Mouse (Mus musculus): ENCODE results near the gene Hipk3. TPM values are rescaled to one million over a fixed set of nuclear protein-coding genes. Genes with fewer than 3 reads are reported as not detected.
A peak's percentile ranks its signal among the peaks of the same experiment; 100 is the strongest.

Gene Hipk3
- total RNA-seq, 2 experiments from 2014 or later, result 228 to 267 TPM

DNA sequence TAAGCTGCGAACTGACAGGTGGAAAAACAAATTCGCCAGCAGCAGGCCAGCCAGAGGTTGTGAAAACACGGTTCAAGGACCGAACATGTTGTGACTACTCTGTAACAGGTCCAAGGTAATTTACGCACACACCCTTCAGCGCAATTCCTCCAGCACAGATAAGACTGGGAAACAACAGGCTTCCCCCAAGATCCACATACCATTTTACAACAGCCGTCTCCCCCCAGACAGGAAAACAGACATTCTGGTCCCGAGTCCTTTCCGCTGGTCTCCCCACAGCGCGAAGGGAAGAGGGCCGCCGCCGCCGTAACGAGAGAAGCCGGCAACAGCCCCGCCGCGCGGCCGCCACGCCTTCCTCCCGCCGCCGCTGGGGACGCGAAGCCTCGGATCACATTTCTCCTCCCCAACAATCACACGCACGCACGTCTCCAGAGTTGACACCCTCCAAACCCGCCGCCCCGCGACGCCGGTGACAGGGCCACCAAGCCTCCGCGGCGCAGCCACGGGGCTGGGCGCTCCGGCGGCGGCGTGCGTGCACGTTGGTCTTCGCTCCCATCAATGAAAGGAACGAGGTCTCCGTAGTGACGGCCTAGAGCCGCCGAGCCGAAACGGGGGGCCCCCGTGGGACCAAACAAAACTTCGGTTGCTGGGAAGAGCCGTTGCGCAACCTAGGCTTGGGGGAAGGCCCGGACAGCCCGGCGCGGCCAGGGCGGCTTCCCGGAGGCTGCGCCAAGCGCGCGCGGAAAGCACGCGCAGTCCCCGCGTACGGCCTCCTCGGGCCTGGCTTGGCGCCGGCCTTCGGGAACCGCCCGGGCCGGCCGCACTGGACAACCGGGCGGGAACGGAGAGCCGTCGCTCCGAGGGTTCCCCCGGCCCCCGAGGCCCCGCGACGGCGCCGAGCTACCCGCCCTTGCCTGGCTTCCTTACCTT, 960 bp downstream of the Hipk3 start:
- peak overlapping the region; percentile 100 for H3K4me3 ChIP-seq
- peak overlapping the region; percentile 100 for H3K27ac ChIP-seq
- peak; percentile 95 for DNase-seq
- intact Hi-C loops (cut with DNase I), result loop anchor here (2.0 to 10.0 kb wide), 3 partner anchors 24 to 698 kb away; partner anchors contain the start of gene Caprin1
- TF ChIP-seq CTCF (IDR thresholded peaks at IDR 0.05), result peak; percentile 38; the same call in 1 of the 2 replicates

DNA sequence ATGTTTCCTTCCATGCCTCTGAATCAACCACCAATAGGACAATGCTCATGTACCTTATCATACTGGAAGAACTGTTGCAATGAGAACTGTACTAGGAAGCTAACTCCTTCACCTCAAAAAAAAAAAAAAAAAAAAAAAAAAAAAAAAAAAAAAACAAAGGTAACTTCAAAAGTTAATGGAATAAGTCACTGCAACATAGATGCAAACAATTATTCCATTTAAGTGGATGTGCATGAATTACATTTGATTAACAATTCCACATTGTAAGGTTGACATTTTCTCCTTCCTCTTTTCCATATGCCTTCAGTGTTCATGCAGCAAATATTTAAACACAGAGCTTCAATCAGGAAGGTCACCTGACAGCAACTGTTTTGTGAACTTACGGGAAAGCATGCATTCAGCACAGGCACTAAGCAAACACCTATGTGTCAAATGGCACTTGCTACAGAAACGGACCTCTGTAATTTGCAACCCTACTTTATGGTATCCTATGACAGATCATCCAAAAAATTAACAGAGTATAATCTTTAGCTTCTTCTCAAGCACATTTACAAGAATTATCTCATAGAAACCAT, 2.9 kb downstream of the Hipk3 start:
- peak overlapping the region; percentile 100 for H3K27ac ChIP-seq
- no peak for DNase-seq
- peak overlapping the region; percentile 100 for H3K4me3 ChIP-seq
- intact Hi-C loops (cut with DNase I), result loop anchor here (5.0 to 10.0 kb wide), 2 partner anchors 354 to 697 kb away; partner anchors contain the start of gene Caprin1
- TF ChIP-seq CTCF (IDR thresholded peaks at IDR 0.05), result no peak

GRCm38 (mm10) chr2:104490761-104491160, 3.5 kb downstream of the Hipk3 start:
- peak overlapping the region; percentile 100 for H3K27ac ChIP-seq
- no peak for TF ChIP-seq CTCF (IDR thresholded peaks at IDR 0.05)
- no peak for DNase-seq
- intact Hi-C loops (cut with DNase I), result loop anchor here (5.0 to 10.0 kb wide), 2 partner anchors 353 to 696 kb away; partner anchors contain the start of gene Caprin1
- peak overlapping the region; percentile 100 for H3K4me3 ChIP-seq

- no peak for TF ChIP-seq CTCF (IDR thresholded peaks at IDR 0.05)
- intact Hi-C loops (cut with DNase I), result loop anchor here (5.0 to 10.0 kb wide), 2 partner anchors 353 to 695 kb away; partner anchors contain the start of gene Caprin1
- no peak for DNase-seq
- H3K27ac ChIP-seq, result peak overlapping the region; percentile 100
- peak overlapping the region; percentile 100 for H3K4me3 ChIP-seq
Observed at GRCm38 (mm10) chr2:104489851-104490250, 4.4 kb downstream of the Hipk3 start.

DNA sequence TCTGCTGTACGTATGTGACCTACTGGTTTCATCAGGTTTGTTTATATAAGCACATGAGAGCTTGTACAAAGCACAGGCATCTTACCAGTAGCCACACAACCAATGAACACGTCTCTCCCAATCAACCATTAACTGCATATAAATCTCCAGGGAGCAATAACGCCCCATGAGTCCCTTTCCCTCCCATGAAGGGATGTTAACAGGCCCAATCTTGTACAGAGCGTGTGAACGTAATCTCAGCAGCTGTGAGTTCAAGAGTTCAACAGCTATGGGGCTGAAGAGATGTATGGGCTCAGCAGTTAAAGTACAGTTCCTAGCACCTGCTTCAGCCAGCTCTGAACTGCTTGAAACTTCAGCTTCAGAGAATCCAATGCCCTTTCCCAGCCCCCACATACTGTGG, 9.8 kb downstream of the Hipk3 start:
- peak overlapping the region; percentile 41 for H3K27ac ChIP-seq
- no peak for DNase-seq
- intact Hi-C loops (cut with DNase I), result loop anchor here (2.0 kb wide), 1 partner anchor 16 kb away; no protein-coding TSS in a partner anchor
- no peak overlapping the region for H3K4me3 ChIP-seq
- TF ChIP-seq CTCF (IDR thresholded peaks at IDR 0.05), result no peak

DNA sequence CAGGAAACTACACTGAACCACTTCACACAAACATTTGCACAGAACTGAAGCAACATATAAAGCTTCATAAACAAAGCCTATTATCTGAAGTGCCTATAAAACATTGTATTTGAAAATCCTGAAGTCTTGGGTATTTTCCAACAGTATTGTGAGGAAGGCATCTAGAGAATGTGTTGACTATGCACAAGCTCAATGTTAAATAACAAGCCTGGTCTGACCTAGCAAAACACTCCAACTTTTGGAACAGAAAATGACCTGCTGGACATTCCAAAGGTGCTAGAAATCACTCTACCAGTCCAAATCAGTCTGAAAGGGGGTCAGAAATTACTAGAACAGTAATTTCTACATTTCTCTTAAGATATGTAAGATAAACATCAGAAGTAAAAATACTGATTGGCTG, 12.1 kb downstream of the Hipk3 start:
- intact Hi-C loops (cut with DNase I), result no loop called here
- Histone ChIP-seq H3K27ac (peak overlapping the region; percentile 1; the same call in 1 of the 2 replicates), H3K4me3 (no peak overlapping the region)
- no peak for TF ChIP-seq CTCF (IDR thresholded peaks at IDR 0.05)
- no peak for DNase-seq

- DNase-seq, result no peak
- no peak for TF ChIP-seq CTCF (IDR thresholded peaks at IDR 0.05)
- Histone ChIP-seq H3K27ac (0 out of 2 replicates have a peak overlapping the region, but pooled peaks have one; percentile 28), H3K4me3 (no peak overlapping the region)
- intact Hi-C loops (cut with DNase I), result no loop called here
Observed at GRCm38 (mm10) chr2:104479054-104479453, 15.2 kb downstream of the Hipk3 start.

DNA sequence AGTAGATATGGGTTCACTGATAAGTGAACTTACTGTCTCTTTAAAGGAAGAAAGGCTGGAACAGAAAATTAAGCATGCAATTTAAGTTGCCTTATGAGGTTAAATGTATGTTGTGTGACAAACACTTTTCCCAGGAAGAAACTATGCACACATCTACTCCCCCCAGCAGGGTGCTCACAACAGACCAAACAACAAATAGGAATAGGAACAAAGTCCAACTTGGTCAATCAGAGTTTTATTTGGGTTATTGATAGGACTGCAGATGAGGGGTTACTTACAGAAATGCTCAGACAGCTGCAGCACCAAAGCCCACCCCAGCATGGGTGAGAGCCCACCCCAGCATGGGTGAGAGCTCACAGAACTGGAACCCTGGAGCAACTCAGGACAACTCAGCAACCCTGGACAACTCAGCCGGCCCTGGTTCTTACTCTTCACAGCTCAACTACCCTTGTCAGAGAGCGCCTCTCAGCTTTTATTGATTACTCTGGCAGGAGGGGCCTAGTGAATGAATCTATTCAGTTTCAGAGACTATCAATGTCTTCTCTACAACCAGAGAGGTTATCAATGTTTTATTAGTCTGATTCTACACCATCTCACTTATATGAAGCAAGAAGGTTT, 16.7 kb downstream of the Hipk3 start:
- intact Hi-C loops (cut with DNase I), result no loop called here
- Histone ChIP-seq H3K27ac (no peak overlapping the region), H3K4me3 (no peak overlapping the region)
- DNase-seq, result no peak
- no peak for TF ChIP-seq CTCF (IDR thresholded peaks at IDR 0.05)

GRCm38 (mm10) chr2:104472056-104472455, 22.2 kb downstream of the Hipk3 start:
- H3K4me3 ChIP-seq, result no peak overlapping the region
- peak overlapping the region; percentile 94 for H3K27ac ChIP-seq
- no peak for TF ChIP-seq CTCF (IDR thresholded peaks at IDR 0.05)
- intact Hi-C loops (cut with DNase I), result no loop called here
- DNase-seq, result peak; percentile 57

DNA sequence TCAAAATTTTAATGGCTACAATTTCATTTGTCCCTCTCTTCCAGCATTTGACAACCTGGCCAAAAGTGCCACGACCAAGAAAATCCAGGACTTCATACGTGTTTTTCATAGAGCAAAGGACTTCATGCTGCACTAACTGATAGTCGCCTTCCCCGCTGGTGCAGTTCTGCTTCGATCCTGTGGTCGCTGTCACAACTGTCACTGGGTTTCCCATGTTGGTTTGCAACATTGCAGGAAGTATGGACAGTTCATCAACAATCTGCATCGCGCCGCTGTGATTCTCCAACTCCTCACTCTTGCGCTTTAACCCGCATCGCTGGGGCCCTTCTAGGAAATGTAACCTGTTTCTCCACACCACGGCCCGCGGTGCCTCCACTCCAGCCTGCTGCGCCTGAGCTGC, 23.1 kb downstream of the Hipk3 start:
- TF ChIP-seq CTCF (IDR thresholded peaks at IDR 0.05), result no peak
- peak overlapping the region; percentile 94 for H3K27ac ChIP-seq
- DNase-seq, result peak; percentile 27
- H3K4me3 ChIP-seq, result no peak overlapping the region; the same call in 1 of the 2 replicates
- intact Hi-C loops (cut with DNase I), result no loop called here

- no peak for DNase-seq
- intact Hi-C loops (cut with DNase I), result no loop called here
- no peak for TF ChIP-seq CTCF (IDR thresholded peaks at IDR 0.05)
- H3K27ac ChIP-seq, result peak overlapping the region; percentile 94
- peak overlapping the region; percentile 56 for H3K4me3 ChIP-seq
Observed at GRCm38 (mm10) chr2:104470536-104470935, 23.7 kb downstream of the Hipk3 start.

DNA sequence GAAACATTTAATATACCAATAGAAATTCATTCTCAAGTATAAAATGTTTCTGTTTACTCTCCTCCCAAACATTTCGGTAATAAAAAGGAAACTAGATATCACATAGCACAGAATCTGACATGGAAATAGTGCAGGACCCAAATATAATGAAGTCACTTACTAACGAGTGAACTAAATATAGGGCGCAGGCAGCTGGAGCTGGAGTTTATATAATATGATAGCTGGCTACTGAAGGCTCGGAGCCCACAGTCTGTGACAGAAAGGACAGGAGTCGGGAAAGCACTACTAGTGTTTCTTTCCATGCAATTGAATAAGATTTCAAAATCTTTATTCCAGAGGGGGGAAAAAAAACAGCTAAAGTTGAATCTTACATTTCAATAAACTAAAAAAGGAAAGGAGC, 25.8 kb downstream of the Hipk3 start:
- DNase-seq, result peak; percentile 55
- H3K4me3 ChIP-seq, result peak overlapping the region; percentile 56
- H3K27ac ChIP-seq, result peak overlapping the region; percentile 94
- intact Hi-C loops (cut with DNase I), result loop anchor here (2.0 kb wide), 2 partner anchors 16 to 24 kb away; no protein-coding TSS in a partner anchor
- no peak for TF ChIP-seq CTCF (IDR thresholded peaks at IDR 0.05)

All from gastrocnemius, adult 2 months (tissue).